Mouse (Mus musculus): ENCODE measurements around the gene Cp. TPM values are rescaled to one million over a fixed set of nuclear protein-coding genes. Genes with fewer than 3 reads are reported as not detected.
"Not testable (repeated sequence)": the region's sequence is repeated elsewhere in the genome, so short reads cannot be mapped to it uniquely, and the experiment has no call there.

Gene Cp
- polyA plus RNA-seq (2014; fragmentation: Nextera tagmentation; extraction: Ambion mirVana) = 2.6 and 4.2 TPM in 2 replicates

DNA sequence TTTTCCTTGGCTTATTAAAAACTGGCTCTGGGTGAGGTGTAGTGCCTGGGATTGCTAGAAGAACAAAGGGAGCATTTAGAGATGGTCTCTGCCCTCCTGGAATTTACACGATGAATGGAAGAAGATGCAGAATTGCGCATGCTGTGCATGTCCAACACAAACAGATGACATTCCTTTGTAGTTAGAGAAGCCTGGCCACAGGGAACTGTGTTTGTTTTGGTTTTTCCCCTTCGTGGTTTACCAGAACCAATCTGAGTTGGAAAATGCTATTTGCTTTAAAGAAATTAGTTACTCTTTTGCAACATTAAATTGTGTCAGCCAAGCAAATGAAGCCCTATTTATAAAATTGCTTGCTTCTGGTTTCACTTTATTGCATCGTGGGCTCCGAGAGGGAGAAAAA is at the start of gene Cp:
Gene Cp (plus strand): TSS at position 170 of the 400 bp plus-strand sequence.
- H3K4me2 ChIP-seq (ENCODE audit: low read depth) = no peak within 1 kb of the TSS
- DNase-seq (ENCODE audit: low spot score) (peak; percentile 48), ATAC-seq (ENCODE audit: insufficient read depth, low FRiP score, low TSS enrichment) (peak; percentile 46; the same call in 1 of the 2 replicates)
- H3K36me3 ChIP-seq (ENCODE audit: control insufficient read depth, insufficient read depth, low read length) = no peaks in the 10 kb centered on the region
- H3K27ac ChIP-seq (ENCODE audit: low read depth, low read length) = no peak within 1 kb of the TSS
- no peak within 1 kb of the TSS for H3K9ac ChIP-seq (ENCODE audit: low read length)
- H3K4me3 ChIP-seq (ENCODE audit: low read depth, low read length) = no peak within 1 kb of the TSS
- H3K4me1 ChIP-seq (ENCODE audit: control insufficient read depth, insufficient read depth, low read length) = 0 out of 2 replicates have a peak, but pooled peaks cover 3% of the 10 kb centered on the region
- 28% methylated on average over 5 of the region's 5 CpGs for WGBS
- no peaks in the 10 kb centered on the region for H3K9me3 ChIP-seq (ENCODE audit: control insufficient read depth, low read length)
- H3K27me3 ChIP-seq (ENCODE audit: control insufficient read depth, insufficient read depth, low read length) = no peaks in the 10 kb centered on the region

DNA sequence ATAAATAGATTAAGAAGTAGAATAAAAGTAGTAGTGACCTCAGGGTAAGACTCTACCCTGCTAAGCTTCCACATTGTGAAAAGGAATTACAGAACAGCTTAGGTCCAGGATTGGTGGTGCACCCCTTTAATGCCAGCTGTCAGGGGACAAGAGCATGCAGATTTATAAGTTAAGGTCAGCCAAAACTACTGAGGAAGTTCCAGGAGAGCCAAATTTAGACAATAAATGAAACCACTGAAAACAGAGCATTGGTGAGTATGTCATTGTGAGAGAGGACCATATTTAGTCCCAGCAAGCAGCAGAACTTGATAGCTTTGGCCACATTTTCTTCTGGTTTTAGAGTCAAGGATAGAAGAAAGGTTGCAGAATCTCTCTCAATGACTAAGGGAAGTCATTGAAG is 8.3 kb upstream of the Cp start:
- H3K4me2 ChIP-seq (ENCODE audit: low read depth) = no peak overlapping the region
- no peak overlapping the region for H3K27ac ChIP-seq (ENCODE audit: low read depth, low read length)
- H3K27me3 ChIP-seq (ENCODE audit: control insufficient read depth, insufficient read depth, low read length) = no peaks in the 10 kb centered on the region
- no peaks in the 10 kb centered on the region for H3K36me3 ChIP-seq (ENCODE audit: control insufficient read depth, insufficient read depth, low read length)
- no peak overlapping the region for H3K4me3 ChIP-seq (ENCODE audit: low read depth, low read length)
- H3K9ac ChIP-seq (ENCODE audit: low read length) = no peak overlapping the region
- H3K9me3 ChIP-seq (ENCODE audit: control insufficient read depth, low read length) = no peaks in the 10 kb centered on the region
- H3K4me1 ChIP-seq (ENCODE audit: control insufficient read depth, insufficient read depth, low read length) = 0 out of 2 replicates have a peak, but pooled peaks cover 3% of the 10 kb centered on the region
- no peak for DNase-seq (ENCODE audit: low spot score)
- ATAC-seq (ENCODE audit: insufficient read depth, low FRiP score, low TSS enrichment) = no peak

DNA sequence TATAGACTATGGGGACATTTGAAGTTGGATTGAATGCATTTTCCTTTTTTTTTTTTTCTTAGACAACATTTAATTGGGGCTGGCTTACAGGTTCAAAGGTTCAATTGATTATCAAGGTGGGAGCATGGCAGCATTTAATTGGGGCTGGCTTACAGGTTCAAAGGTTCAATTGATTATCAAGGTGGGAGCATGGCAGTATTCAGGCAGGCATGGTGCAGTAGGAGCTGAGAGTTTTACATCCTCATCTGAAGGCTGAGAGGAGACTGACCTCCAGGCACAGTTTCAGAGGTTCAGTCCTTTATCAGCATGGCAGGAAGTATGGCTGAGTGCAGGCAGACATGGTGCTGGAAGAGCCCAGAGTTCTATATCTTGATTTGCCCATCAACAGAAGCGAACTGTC is 7.5 kb upstream of the Cp start:
- DNase-seq (ENCODE audit: low spot score); H3K4me2 ChIP-seq (ENCODE audit: low read depth); H3K9me3 ChIP-seq (ENCODE audit: control insufficient read depth, low read length); H3K4me1 ChIP-seq (ENCODE audit: control insufficient read depth, insufficient read depth, low read length); H3K27ac ChIP-seq (ENCODE audit: low read depth, low read length); H3K9ac ChIP-seq (ENCODE audit: low read length); ATAC-seq (ENCODE audit: insufficient read depth, low FRiP score, low TSS enrichment); H3K27me3 ChIP-seq (ENCODE audit: control insufficient read depth, insufficient read depth, low read length); H3K36me3 ChIP-seq (ENCODE audit: control insufficient read depth, insufficient read depth, low read length); H3K4me3 ChIP-seq (ENCODE audit: low read depth, low read length): not testable (repeated sequence)
- 100% methylated on average over 1 of the region's 1 CpGs for WGBS

DNA sequence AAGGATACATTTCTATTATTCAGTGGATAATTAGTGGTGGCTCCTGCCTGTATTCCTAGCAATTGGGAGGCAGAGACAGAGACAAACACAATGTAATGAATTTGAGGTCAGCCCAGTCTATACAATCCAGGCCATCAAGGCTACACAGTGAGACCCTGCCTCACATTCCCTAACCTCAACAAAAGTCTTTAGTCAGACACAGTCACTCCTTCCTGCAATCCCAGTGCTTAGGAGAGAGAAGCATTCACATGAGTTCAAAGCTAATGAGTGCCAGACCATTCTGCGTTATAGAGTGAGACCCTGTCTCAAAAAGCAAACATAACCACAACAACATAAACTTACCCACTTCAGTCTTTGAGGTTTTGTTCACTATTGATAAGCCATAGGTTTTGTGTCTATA is 3.4 kb upstream of the Cp start:
- no peak for DNase-seq (ENCODE audit: low spot score)
- no peak overlapping the region for H3K9ac ChIP-seq (ENCODE audit: low read length)
- H3K9me3 ChIP-seq (ENCODE audit: control insufficient read depth, low read length) = no peaks in the 10 kb centered on the region
- WGBS = 19% methylated on average over 1 of the region's 1 CpGs
- H3K27ac ChIP-seq (ENCODE audit: low read depth, low read length) = no peak overlapping the region
- no peak overlapping the region for H3K4me2 ChIP-seq (ENCODE audit: low read depth)
- no peaks in the 10 kb centered on the region for H3K36me3 ChIP-seq (ENCODE audit: control insufficient read depth, insufficient read depth, low read length)
- ATAC-seq (ENCODE audit: insufficient read depth, low FRiP score, low TSS enrichment) = no peak
- no peaks in the 10 kb centered on the region for H3K27me3 ChIP-seq (ENCODE audit: control insufficient read depth, insufficient read depth, low read length)
- no peak overlapping the region for H3K4me3 ChIP-seq (ENCODE audit: low read depth, low read length)
- H3K4me1 ChIP-seq (ENCODE audit: control insufficient read depth, insufficient read depth, low read length) = 0 out of 2 replicates have a peak, but pooled peaks cover 3% of the 10 kb centered on the region

DNA sequence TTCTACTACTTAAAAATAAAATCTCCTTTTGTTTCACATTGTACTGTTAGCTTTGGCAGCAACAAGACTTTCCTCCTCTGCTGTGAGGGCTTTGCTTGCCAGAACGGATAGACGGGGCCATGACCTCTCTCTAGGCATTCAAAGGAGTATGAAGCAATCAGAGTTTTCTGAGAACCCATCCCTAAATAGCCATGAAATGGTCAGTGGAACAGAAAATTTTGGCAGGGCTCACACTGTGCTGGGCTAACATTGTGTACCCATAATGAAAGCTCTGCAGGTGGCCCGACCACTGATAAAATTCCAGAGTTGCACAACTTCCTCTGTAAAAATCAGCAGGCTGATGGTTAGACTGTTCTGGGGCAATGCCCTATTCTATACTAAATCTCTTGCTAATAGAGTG is 3.0 kb upstream of the Cp start:
- Histone ChIP-seq H3K27ac (ENCODE audit: low read depth, low read length) (no peak overlapping the region), H3K36me3 (ENCODE audit: control insufficient read depth, insufficient read depth, low read length) (no peaks in the 10 kb centered on the region), H3K9ac (ENCODE audit: low read length) (no peak overlapping the region), H3K9me3 (ENCODE audit: control insufficient read depth, low read length) (no peaks in the 10 kb centered on the region), H3K4me3 (ENCODE audit: low read depth, low read length) (no peak overlapping the region), H3K27me3 (ENCODE audit: control insufficient read depth, insufficient read depth, low read length) (no peaks in the 10 kb centered on the region), H3K4me2 (ENCODE audit: low read depth) (no peak overlapping the region), H3K4me1 (ENCODE audit: control insufficient read depth, insufficient read depth, low read length) (0 out of 2 replicates have a peak, but pooled peaks cover 3% of the 10 kb centered on the region)
- no peak for ATAC-seq (ENCODE audit: insufficient read depth, low FRiP score, low TSS enrichment)
- peak; percentile 27 for DNase-seq (ENCODE audit: low spot score)
- 11% methylated on average over 3 of the region's 3 CpGs for WGBS

DNA sequence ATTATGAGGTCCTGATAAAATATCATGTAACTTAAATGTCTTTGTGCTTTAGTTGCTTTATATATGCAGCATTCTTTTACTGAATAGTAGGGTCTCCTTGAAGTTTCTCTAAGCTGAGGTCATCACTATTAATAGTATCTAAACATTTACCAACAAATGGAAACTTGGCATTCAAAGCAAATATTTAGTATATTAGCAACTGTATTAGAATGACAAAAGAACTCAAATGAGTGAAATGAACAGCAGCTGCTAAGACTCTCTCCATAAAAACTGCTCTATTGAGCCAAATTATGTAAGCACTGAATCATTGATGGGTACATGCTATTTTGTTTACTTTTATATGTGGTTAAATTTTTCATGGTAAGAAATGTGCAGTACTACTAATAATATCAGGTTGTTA is 1.2 kb downstream of the Cp start:
- Histone ChIP-seq H3K27me3 (ENCODE audit: control insufficient read depth, insufficient read depth, low read length) (no peaks in the 10 kb centered on the region), H3K9me3 (ENCODE audit: control insufficient read depth, low read length) (no peaks in the 10 kb centered on the region), H3K36me3 (ENCODE audit: control insufficient read depth, insufficient read depth, low read length) (no peaks in the 10 kb centered on the region), H3K9ac (ENCODE audit: low read length) (no peak overlapping the region), H3K4me1 (ENCODE audit: control insufficient read depth, insufficient read depth, low read length) (0 out of 2 replicates have a peak, but pooled peaks cover 3% of the 10 kb centered on the region), H3K27ac (ENCODE audit: low read depth, low read length) (no peak overlapping the region), H3K4me3 (ENCODE audit: low read depth, low read length) (no peak overlapping the region), H3K4me2 (ENCODE audit: low read depth) (no peak overlapping the region)
- ATAC-seq (ENCODE audit: insufficient read depth, low FRiP score, low TSS enrichment) (no peak), DNase-seq (ENCODE audit: low spot score) (no peak)

DNA sequence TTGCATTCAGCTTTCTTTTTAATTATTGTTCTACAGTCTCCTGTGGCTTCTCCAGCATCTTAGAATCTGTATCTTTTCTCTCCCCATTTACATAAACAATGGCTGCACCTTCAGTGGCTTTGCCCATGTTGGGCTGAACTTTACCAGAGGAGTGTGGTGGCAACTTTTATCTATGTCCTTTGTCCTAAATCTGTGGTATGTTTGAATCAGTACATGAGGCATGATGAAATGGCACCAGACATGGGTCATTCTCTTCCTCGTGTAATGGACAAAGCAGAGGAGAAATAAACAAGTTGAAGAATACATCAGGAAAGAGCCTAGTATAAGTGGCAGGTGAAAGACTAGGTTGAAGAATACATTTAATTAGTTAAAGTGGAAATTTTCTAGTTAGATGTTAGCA is 2.1 kb downstream of the Cp start:
- H3K4me1 ChIP-seq (ENCODE audit: control insufficient read depth, insufficient read depth, low read length) = no peaks in the 10 kb centered on the region

DNA sequence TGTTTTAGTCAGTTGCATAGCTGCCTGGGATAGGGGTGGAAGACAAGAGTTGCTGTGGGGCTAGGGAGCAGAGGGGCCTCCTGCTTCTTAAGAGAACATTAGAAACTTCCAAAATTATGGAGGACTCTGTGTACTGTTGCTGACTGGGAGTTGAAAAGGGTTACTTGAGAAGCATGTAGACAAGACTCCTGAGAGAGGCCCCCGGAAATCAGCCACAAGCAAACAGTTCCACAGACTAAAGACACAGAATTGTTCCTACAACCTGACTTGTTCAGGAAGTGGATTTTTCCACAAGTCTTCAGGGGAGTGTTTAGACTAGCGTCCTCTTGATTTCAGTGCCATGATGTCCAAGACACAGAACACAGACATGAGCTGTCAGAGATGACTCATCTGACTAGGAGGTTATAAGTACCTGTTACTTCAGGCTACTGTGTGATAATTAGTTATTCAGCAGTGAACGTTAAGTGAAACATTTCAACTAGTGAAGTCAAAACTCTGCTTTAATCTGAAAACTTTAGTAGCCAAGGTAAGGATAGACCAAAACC is 3.8 kb downstream of the Cp start:
- WGBS = 77% methylated on average over 3 of the region's 3 CpGs
- no peaks in the 10 kb centered on the region for H3K27me3 ChIP-seq (ENCODE audit: control insufficient read depth, insufficient read depth, low read length)

More for the DNA sequence above, 2.1 kb downstream of the Cp start:
- Histone ChIP-seq H3K36me3 (ENCODE audit: control insufficient read depth, insufficient read depth, low read length) (no peaks in the 10 kb centered on the region), H3K4me2 (ENCODE audit: low read depth) (no peak overlapping the region), H3K27me3 (ENCODE audit: control insufficient read depth, insufficient read depth, low read length) (no peaks in the 10 kb centered on the region), H3K9ac (ENCODE audit: low read length) (no peak overlapping the region), H3K9me3 (ENCODE audit: control insufficient read depth, low read length) (no peaks in the 10 kb centered on the region), H3K27ac (ENCODE audit: low read depth, low read length) (no peak overlapping the region), H3K4me3 (ENCODE audit: low read depth, low read length) (no peak overlapping the region)
- 72% methylated on average over 1 of the region's 1 CpGs for WGBS
- ATAC-seq (ENCODE audit: insufficient read depth, low FRiP score, low TSS enrichment) (no peak), DNase-seq (ENCODE audit: low spot score) (no peak)

DNA sequence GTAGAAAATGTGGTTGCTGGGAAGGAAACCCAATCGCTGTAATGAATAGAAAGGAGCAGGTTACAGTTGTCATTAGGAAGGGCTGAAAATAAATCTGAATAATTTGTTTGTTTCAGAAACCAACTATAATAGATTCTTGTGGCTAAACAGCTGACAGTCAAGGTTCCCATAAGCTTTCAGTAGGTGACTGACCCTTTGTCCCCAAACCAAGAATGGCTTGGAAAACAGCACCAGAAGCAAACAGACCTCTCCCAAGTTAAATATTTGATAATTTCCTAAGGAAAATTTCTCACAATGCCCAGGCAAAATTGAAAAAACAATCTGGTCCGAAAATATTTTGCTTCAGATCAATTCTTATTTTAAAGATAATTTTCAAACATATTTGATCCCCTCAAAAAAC is 4.5 kb downstream of the Cp start:
- H3K9ac ChIP-seq (ENCODE audit: low read length) = no peak overlapping the region
- ATAC-seq (ENCODE audit: insufficient read depth, low FRiP score, low TSS enrichment) (no peak), DNase-seq (ENCODE audit: low spot score) (no peak)
- no peaks in the 10 kb centered on the region for H3K9me3 ChIP-seq (ENCODE audit: control insufficient read depth, low read length)
- no peaks in the 10 kb centered on the region for H3K36me3 ChIP-seq (ENCODE audit: control insufficient read depth, insufficient read depth, low read length)
- H3K4me2 ChIP-seq (ENCODE audit: low read depth) = no peak overlapping the region
- no peak overlapping the region for H3K4me3 ChIP-seq (ENCODE audit: low read depth, low read length)
- H3K27ac ChIP-seq (ENCODE audit: low read depth, low read length) = no peak overlapping the region
- H3K27me3 ChIP-seq (ENCODE audit: control insufficient read depth, insufficient read depth, low read length) = no peaks in the 10 kb centered on the region
- no peaks in the 10 kb centered on the region for H3K4me1 ChIP-seq (ENCODE audit: control insufficient read depth, insufficient read depth, low read length)
- 88% methylated on average over 2 of the region's 2 CpGs for WGBS

More for the DNA sequence above, 3.8 kb downstream of the Cp start:
- no peak overlapping the region for H3K4me3 ChIP-seq (ENCODE audit: low read depth, low read length)
- no peaks in the 10 kb centered on the region for H3K36me3 ChIP-seq (ENCODE audit: control insufficient read depth, insufficient read depth, low read length)
- H3K4me1 ChIP-seq (ENCODE audit: control insufficient read depth, insufficient read depth, low read length) = no peaks in the 10 kb centered on the region
- no peak overlapping the region for H3K4me2 ChIP-seq (ENCODE audit: low read depth)
- ATAC-seq (ENCODE audit: insufficient read depth, low FRiP score, low TSS enrichment) (no peak), DNase-seq (ENCODE audit: low spot score) (no peak)
- no peak overlapping the region for H3K9ac ChIP-seq (ENCODE audit: low read length)
- no peaks in the 10 kb centered on the region for H3K9me3 ChIP-seq (ENCODE audit: control insufficient read depth, low read length)
- H3K27ac ChIP-seq (ENCODE audit: low read depth, low read length) = no peak overlapping the region

Measured in neural tube, embryonic 11.5 days (tissue).